Mouse (Mus musculus): ENCODE data around the gene Spsb1. TPM values are rescaled to one million over a fixed set of nuclear protein-coding genes. Genes with fewer than 3 reads are reported as not detected.
A peak's percentile ranks its signal among the peaks of the same experiment; 100 is the strongest.

The Spsb1 gene
- polyA plus RNA-seq, 1 experiment from 2014 or later: 22.6 TPM

DNA sequence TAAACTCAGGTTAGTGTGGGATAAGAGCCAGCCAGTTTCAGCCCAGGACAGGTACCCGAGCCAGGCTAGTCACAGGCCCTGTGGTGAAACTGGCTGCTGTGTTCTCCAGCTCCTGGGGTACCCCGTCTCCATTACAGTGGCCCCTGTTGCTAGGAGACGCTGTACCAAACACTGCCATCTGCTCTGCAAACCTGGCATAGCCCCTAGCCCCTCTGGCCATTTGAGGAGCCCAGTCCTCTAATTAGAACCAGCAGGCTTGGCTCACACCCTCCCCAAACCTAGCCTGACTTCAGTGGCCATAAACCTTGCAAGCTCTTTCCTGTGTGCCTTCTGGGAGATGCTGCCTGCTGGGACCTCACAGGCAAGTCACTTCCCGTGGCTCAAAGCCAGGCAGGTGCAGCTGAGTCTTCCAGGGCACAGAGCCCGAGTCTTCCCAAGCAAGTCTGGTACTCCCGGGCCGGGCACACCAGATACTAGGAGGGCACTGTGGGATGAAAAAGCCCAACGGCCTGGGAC lies 78.8 kb downstream of the Spsb1 start:
- H3K4me1 ChIP-seq: peaks cover 53% of the 10 kb centered on the region
- ATAC-seq (ENCODE audit: insufficient number of reproducible peaks, insufficient read depth, low FRiP score, low TSS enrichment): no peak
- peak overlapping the region; percentile 21 for H3K4me2 ChIP-seq (replicated peaks)
- H3K4me3 ChIP-seq: no peak overlapping the region
- 40% methylated on average over 8 of the region's 8 CpGs for WGBS
- H3K36me3 ChIP-seq: no peaks in the 10 kb centered on the region
- 0 out of 2 replicates have a peak, but pooled peaks cover 3% of the 10 kb centered on the region for H3K27me3 ChIP-seq
- peak overlapping the region; percentile 77 for H3K27ac ChIP-seq
- H3K9me3 ChIP-seq: no peaks in the 10 kb centered on the region
- H3K9ac ChIP-seq: no peak overlapping the region

DNA sequence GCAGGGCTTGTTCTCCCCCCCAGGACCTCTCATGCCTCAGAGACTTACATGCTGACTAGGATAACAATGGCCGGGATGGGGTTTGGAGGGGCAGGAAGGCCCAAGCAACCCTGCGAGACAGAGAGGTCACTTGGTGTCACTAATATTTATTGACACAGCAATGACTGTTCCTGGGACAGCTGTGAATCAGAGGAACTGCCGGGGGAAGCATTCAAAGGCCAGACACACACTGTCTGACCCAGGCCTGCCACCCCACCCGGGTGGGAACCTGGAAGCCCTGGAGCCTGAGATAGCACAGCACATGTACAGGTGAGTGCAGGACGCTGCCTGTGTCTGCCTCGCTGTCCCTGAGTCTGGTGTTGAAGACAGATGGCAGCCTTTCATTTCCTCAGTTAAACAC lies 79.5 kb downstream of the Spsb1 start:
- Histone ChIP-seq H3K27ac (peak overlapping the region; percentile 77), H3K4me2 (replicated peaks) (no peak overlapping the region), H3K9ac (no peak overlapping the region), H3K4me3 (no peak overlapping the region), H3K27me3 (0 out of 2 replicates have a peak, but pooled peaks cover 3% of the 10 kb centered on the region), H3K36me3 (no peaks in the 10 kb centered on the region), H3K4me1 (peaks cover 55% of the 10 kb centered on the region), H3K9me3 (no peaks in the 10 kb centered on the region)
- 17% methylated on average over 6 of the region's 6 CpGs for WGBS
- ATAC-seq (ENCODE audit: insufficient number of reproducible peaks, insufficient read depth, low FRiP score, low TSS enrichment): no peak

DNA sequence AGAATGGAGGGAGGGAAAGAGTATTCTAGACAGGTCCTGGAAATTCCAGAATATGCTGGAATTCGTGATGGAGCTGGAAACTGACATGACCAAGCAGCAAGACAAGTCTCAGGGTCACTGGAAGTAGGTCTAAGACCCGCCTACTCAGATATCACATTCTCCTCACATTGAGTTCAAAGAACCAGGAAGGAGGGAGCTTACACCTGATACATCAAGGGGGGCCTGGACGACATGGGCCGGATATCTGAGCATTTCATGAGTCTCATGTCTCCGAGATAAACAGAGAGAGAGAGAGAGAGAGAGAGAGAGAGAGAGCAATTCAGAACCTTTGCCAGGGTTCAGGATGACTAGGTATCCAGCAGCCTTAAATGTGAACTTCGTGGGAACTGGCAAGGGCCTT lies 82.6 kb downstream of the Spsb1 start:
- no peak for ATAC-seq (ENCODE audit: insufficient number of reproducible peaks, insufficient read depth, low FRiP score, low TSS enrichment)
- WGBS: 52% methylated on average over 6 of the region's 6 CpGs
- Histone ChIP-seq H3K27me3 (0 out of 2 replicates have a peak, but pooled peaks cover under 1% of the 10 kb centered on the region), H3K9ac (no peak overlapping the region), H3K36me3 (no peaks in the 10 kb centered on the region), H3K9me3 (no peaks in the 10 kb centered on the region), H3K4me3 (no peak overlapping the region), H3K27ac (peak overlapping the region; percentile 54; the same call in 1 of the 2 replicates), H3K4me2 (replicated peaks) (no peak overlapping the region), H3K4me1 (peaks cover 43% of the 10 kb centered on the region)

GRCm38 (mm10) chr4:149871582-149871981 lies 83.3 kb downstream of the Spsb1 start:
- Histone ChIP-seq H3K27ac (0 out of 2 replicates have a peak overlapping the region, but pooled peaks have one; percentile 23), H3K4me1 (peaks cover 37% of the 10 kb centered on the region), H3K9me3 (no peaks in the 10 kb centered on the region), H3K4me3 (no peak overlapping the region), H3K36me3 (no peaks in the 10 kb centered on the region), H3K9ac (no peak overlapping the region), H3K4me2 (replicated peaks) (no peak overlapping the region), H3K27me3 (no peaks in the 10 kb centered on the region)
- WGBS: 64% methylated on average over 7 of the region's 7 CpGs
- ATAC-seq (ENCODE audit: insufficient number of reproducible peaks, insufficient read depth, low FRiP score, low TSS enrichment): no peak

DNA sequence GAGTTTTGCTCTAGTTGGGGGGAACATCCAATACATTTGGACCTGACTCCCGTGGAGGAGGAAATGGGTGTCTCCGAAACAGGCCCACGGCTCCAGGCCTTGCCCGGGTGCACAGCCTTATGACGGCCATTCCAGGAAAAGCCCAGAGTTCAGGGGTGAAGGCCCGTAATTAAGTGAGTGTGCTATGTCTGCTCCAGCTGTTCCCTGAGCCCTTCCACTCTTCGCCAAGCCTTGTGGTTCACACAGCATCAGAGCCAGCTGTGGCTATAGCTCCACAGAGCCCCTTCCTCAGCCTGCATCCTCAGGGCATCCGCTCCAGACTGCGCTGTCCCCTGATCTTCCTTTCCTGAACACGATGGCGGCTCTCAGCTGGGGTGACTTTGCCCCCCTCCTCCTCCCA lies 83.8 kb downstream of the Spsb1 start:
- Histone ChIP-seq H3K27ac (0 out of 2 replicates have a peak overlapping the region, but pooled peaks have one; percentile 17), H3K4me1 (peaks cover 31% of the 10 kb centered on the region), H3K4me2 (replicated peaks) (no peak overlapping the region), H3K36me3 (no peaks in the 10 kb centered on the region), H3K9ac (no peak overlapping the region), H3K9me3 (no peaks in the 10 kb centered on the region), H3K4me3 (no peak overlapping the region), H3K27me3 (no peaks in the 10 kb centered on the region)
- no peak for ATAC-seq (ENCODE audit: insufficient number of reproducible peaks, insufficient read depth, low FRiP score, low TSS enrichment)
- 37% methylated on average over 11 of the region's 11 CpGs for WGBS

DNA sequence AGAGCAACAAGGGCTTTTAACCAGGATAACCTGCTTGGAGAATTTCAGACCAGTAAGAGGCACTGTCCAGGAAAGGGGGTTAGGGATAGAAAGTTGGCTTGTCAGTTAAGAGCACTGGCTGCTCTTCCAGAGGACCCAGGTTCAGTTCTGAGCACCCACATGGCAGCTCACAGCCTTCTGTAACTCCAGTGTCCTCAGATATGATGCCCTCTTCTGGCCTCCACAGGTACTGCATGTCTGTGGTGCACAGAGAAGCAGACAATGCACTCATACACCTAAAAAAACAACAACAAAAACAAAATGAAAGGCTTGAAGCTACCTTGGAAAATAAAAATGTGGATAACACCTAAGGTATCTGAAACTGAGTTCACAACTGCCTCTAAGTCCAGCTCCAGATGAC lies 84.4 kb downstream of the Spsb1 start:
- no peak for ATAC-seq (ENCODE audit: insufficient number of reproducible peaks, insufficient read depth, low FRiP score, low TSS enrichment)
- H3K36me3 ChIP-seq: no peaks in the 10 kb centered on the region
- no peaks in the 10 kb centered on the region for H3K9me3 ChIP-seq
- H3K9ac ChIP-seq: no peak overlapping the region
- H3K27me3 ChIP-seq: no peaks in the 10 kb centered on the region
- H3K4me3 ChIP-seq: no peak overlapping the region
- H3K4me2 ChIP-seq (replicated peaks): no peak overlapping the region
- H3K4me1 ChIP-seq: peaks cover 25% of the 10 kb centered on the region
- no peak overlapping the region for H3K27ac ChIP-seq

DNA sequence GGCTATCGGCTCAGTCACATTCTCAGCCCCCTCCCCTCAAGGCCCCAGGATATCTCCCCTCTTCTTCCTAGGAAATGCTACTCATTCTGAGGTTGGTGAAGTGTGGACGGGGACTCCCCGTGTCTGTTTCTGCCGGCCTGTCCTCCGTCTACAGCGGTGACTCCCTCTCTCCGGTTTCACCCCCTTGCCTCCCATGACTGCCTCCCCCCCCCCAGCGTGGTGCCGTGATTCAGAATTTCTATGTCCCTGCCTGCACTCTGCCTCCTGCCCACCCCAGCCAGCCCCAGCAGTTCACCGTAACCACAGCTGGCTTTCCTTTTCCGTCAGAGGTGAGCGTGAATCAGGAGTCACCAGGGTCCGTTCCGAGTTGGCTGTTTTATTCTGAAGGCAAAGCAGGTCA lies 86.1 kb downstream of the Spsb1 start:
- H3K27ac ChIP-seq: no peak overlapping the region
- no peaks in the 10 kb centered on the region for H3K36me3 ChIP-seq
- H3K9ac ChIP-seq: 0 out of 2 replicates have a peak overlapping the region, but pooled peaks have one; percentile 15

DNA sequence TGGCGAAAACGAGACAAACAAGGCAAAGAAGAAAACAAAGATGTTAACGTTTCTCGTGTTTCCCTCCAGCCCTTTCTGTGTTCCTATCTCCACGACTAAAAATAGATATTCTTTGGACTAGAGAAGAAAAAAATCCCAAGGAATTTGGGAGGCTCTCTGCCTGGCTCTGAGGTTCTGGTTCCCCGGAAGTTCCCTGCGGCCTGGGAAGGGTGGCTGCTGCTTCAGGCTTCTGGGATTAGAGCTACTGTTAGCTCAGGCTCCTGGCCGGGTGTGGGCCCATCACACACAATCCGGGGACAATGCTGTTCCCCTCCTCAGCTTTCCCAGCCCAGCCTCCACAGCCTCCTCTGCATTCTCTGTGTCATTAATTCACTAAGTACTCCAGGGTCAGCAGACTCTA lies 86.8 kb downstream of the Spsb1 start:
- 0 out of 2 replicates have a peak overlapping the region, but pooled peaks have one; percentile 11 for H3K27ac ChIP-seq
- no peaks in the 10 kb centered on the region for H3K27me3 ChIP-seq
- no peaks in the 10 kb centered on the region for H3K36me3 ChIP-seq
- ATAC-seq (ENCODE audit: insufficient number of reproducible peaks, insufficient read depth, low FRiP score, low TSS enrichment): no peak
- WGBS: 60% methylated on average over 9 of the region's 9 CpGs
- no peak overlapping the region for H3K4me2 ChIP-seq (replicated peaks)
- H3K4me1 ChIP-seq: peaks cover 10% of the 10 kb centered on the region; the same call in 1 of the 2 replicates
- no peak overlapping the region for H3K4me3 ChIP-seq
- no peaks in the 10 kb centered on the region for H3K9me3 ChIP-seq
- H3K9ac ChIP-seq: no peak overlapping the region

More for the DNA sequence above, 86.1 kb downstream of the Spsb1 start:
- WGBS: 60% methylated on average over 14 of the region's 14 CpGs
- H3K4me3 ChIP-seq: no peak overlapping the region
- no peak overlapping the region for H3K4me2 ChIP-seq (replicated peaks)
- no peaks in the 10 kb centered on the region for H3K27me3 ChIP-seq
- H3K4me1 ChIP-seq: peaks cover 10% of the 10 kb centered on the region; the same call in 1 of the 2 replicates
- H3K9me3 ChIP-seq: no peaks in the 10 kb centered on the region
- no peak for ATAC-seq (ENCODE audit: insufficient number of reproducible peaks, insufficient read depth, low FRiP score, low TSS enrichment)

- WGBS: 68% methylated on average over 4 of the region's 4 CpGs
- ATAC-seq (ENCODE audit: insufficient number of reproducible peaks, insufficient read depth, low FRiP score, low TSS enrichment): no peak
- no peaks in the 10 kb centered on the region for H3K27me3 ChIP-seq
- H3K9ac ChIP-seq: no peak overlapping the region
- no peak overlapping the region for H3K4me2 ChIP-seq (replicated peaks)
- peaks cover 10% of the 10 kb centered on the region; the same call in 1 of the 2 replicates for H3K4me1 ChIP-seq
- H3K4me3 ChIP-seq: no peak overlapping the region
- no peak overlapping the region for H3K27ac ChIP-seq
- no peaks in the 10 kb centered on the region for H3K36me3 ChIP-seq
- H3K9me3 ChIP-seq: no peaks in the 10 kb centered on the region
Observed at GRCm38 (mm10) chr4:149867351-149867750, 87.5 kb downstream of the Spsb1 start.

- no peak overlapping the region for H3K9ac ChIP-seq
- no peak for ATAC-seq (ENCODE audit: insufficient number of reproducible peaks, insufficient read depth, low FRiP score, low TSS enrichment)
- H3K27ac ChIP-seq: no peak overlapping the region
- WGBS: 60% methylated on average over 4 of the region's 4 CpGs
- H3K4me3 ChIP-seq: no peak overlapping the region
- H3K36me3 ChIP-seq: no peaks in the 10 kb centered on the region
- no peaks in the 10 kb centered on the region for H3K27me3 ChIP-seq
- peaks cover 9% of the 10 kb centered on the region; the same call in 1 of the 2 replicates for H3K4me1 ChIP-seq
- no peaks in the 10 kb centered on the region for H3K9me3 ChIP-seq
- no peak overlapping the region for H3K4me2 ChIP-seq (replicated peaks)
Observed at GRCm38 (mm10) chr4:149864395-149864794, 90.4 kb downstream of the Spsb1 start.

GRCm38 (mm10) chr4:149863522-149863921 lies 91.3 kb downstream of the Spsb1 start:
- ATAC-seq (ENCODE audit: insufficient number of reproducible peaks, insufficient read depth, low FRiP score, low TSS enrichment): no peak
- H3K36me3 ChIP-seq: no peaks in the 10 kb centered on the region

GRCm38 (mm10) chr4:149860393-149860792 lies 94.5 kb downstream of the Spsb1 start:
- Histone ChIP-seq H3K36me3 (no peaks in the 10 kb centered on the region), H3K9me3 (no peaks in the 10 kb centered on the region), H3K27ac (peak overlapping the region; percentile 61), H3K4me1 (peaks cover 27% of the 10 kb centered on the region), H3K27me3 (no peaks in the 10 kb centered on the region), H3K9ac (no peak overlapping the region), H3K4me3 (no peak overlapping the region), H3K4me2 (replicated peaks) (no peak overlapping the region)
- WGBS: 55% methylated on average over 6 of the region's 6 CpGs
- no peak for ATAC-seq (ENCODE audit: insufficient number of reproducible peaks, insufficient read depth, low FRiP score, low TSS enrichment)

More at GRCm38 (mm10) chr4:149863522-149863921, 91.3 kb downstream of the Spsb1 start:
- 80% methylated on average over 9 of the region's 9 CpGs for WGBS
- H3K9ac ChIP-seq: no peak overlapping the region
- no peaks in the 10 kb centered on the region for H3K9me3 ChIP-seq
- H3K4me2 ChIP-seq (replicated peaks): no peak overlapping the region
- peaks cover 9% of the 10 kb centered on the region; the same call in 1 of the 2 replicates for H3K4me1 ChIP-seq
- no peak overlapping the region for H3K27ac ChIP-seq
- no peak overlapping the region for H3K4me3 ChIP-seq
- no peaks in the 10 kb centered on the region for H3K27me3 ChIP-seq

Measured in embryonic facial prominence, embryonic 12.5 days (tissue).